Mouse (Mus musculus) heart, adult 9 months (tissue): ENCODE results near the gene Gins3.
"Not testable (repeated sequence)": the region's sequence is repeated elsewhere in the genome, so short reads cannot be mapped to it uniquely, and the experiment has no call there.

Experiments
- DNase-seq, 2 experiments: peaks; one replicate each; pipeline ENCODE4 v3.0.0; 2022; ENCODE audit warnings: low spot score in 2 of 2

The Gins3 gene

GRCm38 (mm10) chr8:95653351-95653750 lies 20.1 kb downstream of the Gins3 start:
- no peak for DNase-seq

- DNase-seq = no peak
Measured at GRCm38 (mm10) chr8:95655831-95656230, 22.6 kb downstream of the Gins3 start.

- no peak for DNase-seq
Measured at GRCm38 (mm10) chr8:95656316-95657002, 23.2 kb downstream of the Gins3 start.

- DNase-seq = no peak
Measured at GRCm38 (mm10) chr8:95657523-95657922, 24.3 kb downstream of the Gins3 start.

- no peak for DNase-seq
Measured at GRCm38 (mm10) chr8:95660334-95660882, 27.2 kb downstream of the Gins3 start.

GRCm38 (mm10) chr8:95661085-95661484 lies 27.8 kb downstream of the Gins3 start:
- DNase-seq = no peak

GRCm38 (mm10) chr8:95661575-95661974 lies 28.3 kb downstream of the Gins3 start:
- DNase-seq = no peak

- no peak for DNase-seq
Measured at GRCm38 (mm10) chr8:95662885-95663598, 29.8 kb downstream of the Gins3 start.

- no peak for DNase-seq
Measured at GRCm38 (mm10) chr8:95663599-95663949, 30.3 kb downstream of the Gins3 start.

- not testable (repeated sequence) for DNase-seq
Measured at GRCm38 (mm10) chr8:95665813-95666452, 32.7 kb downstream of the Gins3 start.

GRCm38 (mm10) chr8:95668163-95668958 lies 35.1 kb downstream of the Gins3 start:
- no peak for DNase-seq

- DNase-seq = no peak
Measured at GRCm38 (mm10) chr8:95669967-95670366, 36.7 kb downstream of the Gins3 start.

GRCm38 (mm10) chr8:95671861-95672260 lies 38.6 kb downstream of the Gins3 start:
- no peak for DNase-seq

GRCm38 (mm10) chr8:95672811-95673210 lies 39.6 kb downstream of the Gins3 start:
- no peak for DNase-seq

GRCm38 (mm10) chr8:95676631-95677030 lies 43.4 kb downstream of the Gins3 start, which contains the start of gene Ndrg4:
TSS of gene Ndrg4 (plus strand) at chr8:95676980.
- DNase-seq = no peak

GRCm38 (mm10) chr8:95677591-95678023 lies 44.4 kb downstream of the Gins3 start:
- DNase-seq = no peak

GRCm38 (mm10) chr8:95678024-95678611 lies 44.9 kb downstream of the Gins3 start:
- DNase-seq = no peak

- DNase-seq = no peak
Measured at GRCm38 (mm10) chr8:95688073-95688672, 54.9 kb downstream of the Gins3 start.

- no peak for DNase-seq
Measured at GRCm38 (mm10) chr8:95690929-95691541, 57.8 kb downstream of the Gins3 start.

GRCm38 (mm10) chr8:95694631-95695030 lies 61.4 kb downstream of the Gins3 start:
- DNase-seq = no peak
